18 mouse cellular contexts compared by ENCODE assay signal in the genomic region with DNA sequence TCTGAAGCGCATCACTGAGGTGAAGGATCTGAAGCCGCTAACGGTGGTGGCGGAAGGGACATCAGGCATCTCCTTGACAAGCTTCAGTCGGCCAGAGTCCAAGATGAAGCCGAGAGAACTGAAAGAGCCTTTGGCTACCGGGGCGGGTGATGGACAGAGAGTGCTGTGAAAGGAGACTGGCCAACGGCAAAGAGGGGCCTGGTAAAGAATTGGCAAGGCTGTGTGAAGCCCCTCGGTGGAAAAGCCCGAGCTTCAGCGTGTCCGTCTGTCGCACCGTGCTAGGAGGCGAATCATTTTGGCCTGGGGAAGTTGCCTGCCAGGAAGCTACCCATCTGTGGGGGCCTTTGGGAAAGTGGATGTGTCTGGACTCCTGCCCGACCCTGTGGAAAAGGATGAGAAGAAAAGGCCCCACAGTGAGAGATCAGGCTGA.
A peak's percentile ranks its signal among the peaks of the same experiment; 100 is the strongest.
DNase-seq lines count a peak whose midpoint lies in the region; ATAC-seq and TF ChIP-seq lines count a peak whose summit lies in the region.
"Had no signal": no experiment of that assay in that cellular context is flagged by ENCODE, and none has a peak within 500 bp of the region (broad histone marks: within the 10 kb centered on the region; RNA-seq: fewer than 3 reads in every experiment).

No protein-coding gene starts in this region.

- no peak overlapping the region for H3K4me3 ChIP-seq in intestine, embryonic 16.5 days (ENCODE audit: low read length)
- H3K4me3 ChIP-seq in intestine, postnatal 0 days (ENCODE audit: low read depth, low read length) = no peak overlapping the region
- no peak overlapping the region for H3K4me3 ChIP-seq in olfactory bulb, adult 2 months (ENCODE audit: insufficient read depth, low read depth, low read length)
- no peak overlapping the region for H3K4me3 ChIP-seq in kidney, embryonic 16.5 days (ENCODE audit: low read length)
- H3K4me3 ChIP-seq: limb, embryonic 10.5 days had no signal

- H3K4me2 ChIP-seq in intestine, embryonic 16.5 days (ENCODE audit: low read depth, low read length) = no peak overlapping the region
- no peak overlapping the region for H3K4me2 ChIP-seq in intestine, postnatal 0 days (replicated peaks; ENCODE audit: low read depth)
- no peak overlapping the region for H3K4me2 ChIP-seq in kidney, embryonic 16.5 days (replicated peaks; ENCODE audit: low read depth, low read length)

- no peak for TF ChIP-seq POLR2A in olfactory bulb, adult 2 months (IDR thresholded peaks at IDR 0.05; ENCODE audit: insufficient read depth, low read depth, low read length)

- H3K9me3 ChIP-seq in intestine, embryonic 16.5 days (ENCODE audit: control insufficient read depth, low read length) = no peaks in the 10 kb centered on the region
- no peaks in the 10 kb centered on the region for H3K9me3 ChIP-seq in intestine, postnatal 0 days (ENCODE audit: control insufficient read depth)
- H3K9me3 ChIP-seq in kidney, embryonic 16.5 days (ENCODE audit: low read length) = no peaks in the 10 kb centered on the region
- H3K9me3 ChIP-seq: limb, embryonic 10.5 days had no signal

- WGBS in intestine, embryonic 16.5 days = 74% methylated on average over 17 of the region's 17 CpGs
- WGBS in intestine, postnatal 0 days = 87% methylated on average over 17 of the region's 17 CpGs
- 57% methylated on average over 17 of the region's 17 CpGs for WGBS in olfactory bulb, adult 2 months
- WGBS in kidney, embryonic 16.5 days = 80% methylated on average over 17 of the region's 17 CpGs

- TF ChIP-seq CTCF in intestine, postnatal 0 days (IDR thresholded peaks at IDR 0.05; ENCODE audit: low read depth) = no peak
- TF ChIP-seq CTCF in olfactory bulb, adult 2 months (IDR thresholded peaks at IDR 0.05; ENCODE audit: insufficient read depth, low read depth, low read length) = no peak

- DNase-seq in cerebellum, postnatal 25 days = peak; percentile 28 to 58
- DNase-seq in cerebellum, adult 9-10 months = no peak
- peak; percentile 14 for DNase-seq in right cerebral cortex, postnatal 4 days
- no peak for DNase-seq in right cerebral cortex, adult 18-20 months
- DNase-seq: B cell, adult 2 months; heart, postnatal 4 days; kidney, adult 11 months; liver, postnatal 0 days; lung, postnatal 10 days; spleen, adult 18-20 months; thymus, postnatal 36 days had no signal

- no peak for ATAC-seq in intestine, embryonic 16.5 days
- ATAC-seq in intestine, postnatal 0 days = no peak
- ATAC-seq in kidney, embryonic 16.5 days (ENCODE audit: low FRiP score, low TSS enrichment) = no peak
- ATAC-seq: forebrain, embryonic 16.5 days; liver, postnatal 0 days had no signal

- 0 out of 2 replicates have a peak overlapping the region, but pooled peaks have one; percentile 17 for H3K9ac ChIP-seq in intestine, embryonic 16.5 days (ENCODE audit: low read depth, low read length)
- no peak overlapping the region for H3K9ac ChIP-seq in intestine, postnatal 0 days (ENCODE audit: low read depth, low read length)
- H3K9ac ChIP-seq in kidney, embryonic 16.5 days (replicated peaks; ENCODE audit: low read length) = no peak overlapping the region
- H3K9ac ChIP-seq: liver, postnatal 0 days had no signal

- no peaks in the 10 kb centered on the region for H3K4me1 ChIP-seq in intestine, embryonic 16.5 days (ENCODE audit: control insufficient read depth, insufficient read depth, low read length)
- H3K4me1 ChIP-seq in intestine, postnatal 0 days (replicated peaks; ENCODE audit: control insufficient read depth, insufficient read depth, low read length) = no peaks in the 10 kb centered on the region
- H3K4me1 ChIP-seq in olfactory bulb, adult 2 months (ENCODE audit: control insufficient read depth, insufficient read depth, low read length) = peaks cover 20% of the 10 kb centered on the region
- H3K4me1 ChIP-seq in kidney, embryonic 16.5 days (ENCODE audit: insufficient read depth, low read length) = 0 out of 2 replicates have a peak, but pooled peaks cover 3% of the 10 kb centered on the region

- no peak overlapping the region for H3K27ac ChIP-seq in intestine, embryonic 16.5 days (ENCODE audit: low read length)
- no peak overlapping the region for H3K27ac ChIP-seq in intestine, postnatal 0 days (ENCODE audit: low read depth, low read length)
- peak overlapping the region; percentile 18; the same call in 1 of the 2 replicates for H3K27ac ChIP-seq in olfactory bulb, adult 2 months (ENCODE audit: insufficient read depth, low read depth, low read length)
- no peak overlapping the region for H3K27ac ChIP-seq in kidney, embryonic 16.5 days (ENCODE audit: low read length)
- H3K27ac ChIP-seq: kidney, postnatal 0 days; limb, embryonic 10.5 days had no signal

- H3K36me3 ChIP-seq in intestine, embryonic 16.5 days (ENCODE audit: control insufficient read depth, insufficient read depth, low read length) = no peaks in the 10 kb centered on the region
- no peaks in the 10 kb centered on the region for H3K36me3 ChIP-seq in intestine, postnatal 0 days (ENCODE audit: control insufficient read depth, insufficient read depth)
- no peaks in the 10 kb centered on the region for H3K36me3 ChIP-seq in kidney, embryonic 16.5 days (ENCODE audit: insufficient read depth, low read length)
- H3K36me3 ChIP-seq: limb, embryonic 10.5 days had no signal

- H3K27me3 ChIP-seq in intestine, embryonic 16.5 days (replicated peaks; ENCODE audit: control insufficient read depth, insufficient read depth, low read length) = no peaks in the 10 kb centered on the region
- no peaks in the 10 kb centered on the region for H3K27me3 ChIP-seq in intestine, postnatal 0 days (replicated peaks; ENCODE audit: control insufficient read depth, insufficient read depth, low read length)
- no peaks in the 10 kb centered on the region for H3K27me3 ChIP-seq in kidney, embryonic 16.5 days (ENCODE audit: insufficient read depth, low read length)

Comparison
In these comparisons a context has a peak if more than half of its experiments do, and no peak if none do; other contexts are left out.
1. DNase-seq: peak in cerebellum, postnatal 25 days (2 of 2) and right cerebral cortex, postnatal 4 days (single experiment); none in cerebellum, adult 9-10 months (single experiment) and right cerebral cortex, adult 18-20 months (single experiment).